ENCODE assay signal across 21 mouse cellular contexts in the genomic region with DNA sequence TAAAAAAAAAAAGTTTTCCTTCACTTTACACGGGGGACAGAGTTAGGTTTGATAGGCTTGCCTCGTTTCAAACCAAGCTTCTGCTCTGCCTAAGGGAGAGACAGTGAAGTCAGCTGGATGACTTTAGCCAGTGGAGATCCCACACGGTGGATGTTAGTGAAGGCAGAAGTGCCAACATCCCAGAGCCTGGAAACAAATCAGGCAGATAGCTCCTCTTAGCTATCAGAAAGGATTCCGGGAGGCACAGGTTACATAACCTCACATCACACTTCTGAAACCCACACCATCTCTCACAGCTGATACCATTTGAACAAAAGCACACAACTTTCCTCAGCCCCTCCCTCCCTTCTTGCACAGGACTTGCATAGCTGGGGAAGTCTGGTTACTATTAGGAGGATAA. TPM values are rescaled to one million over a fixed set of nuclear protein-coding genes. Genes with fewer than 3 reads are reported as not detected.
DNase-seq lines count a peak whose midpoint lies in the region; ATAC-seq and TF ChIP-seq lines count a peak whose summit lies in the region.
"Had no signal": no experiment of that assay in that cellular context is flagged by ENCODE, and none has a peak within 500 bp of the region (broad histone marks: within the 10 kb centered on the region; RNA-seq: fewer than 3 reads in every experiment).

No protein-coding gene starts in this region.

- no peak overlapping the region for H3K4me2 ChIP-seq in heart, postnatal 0 days (ENCODE audit: low read depth, low read length)
- no peak overlapping the region for H3K4me2 ChIP-seq in heart, embryonic 11.5 days
- no peak overlapping the region for H3K4me2 ChIP-seq in midbrain, embryonic 13.5 days (replicated peaks)
- H3K4me2 ChIP-seq: forebrain, embryonic 13.5 days; hindbrain, embryonic 15.5 days; limb, embryonic 12.5 days; liver, embryonic 11.5 days had no signal

- ATAC-seq in frontal cortex, adult (ENCODE audit: low TSS enrichment) = peak; percentile 64
- no peak for ATAC-seq in heart, postnatal 0 days (ENCODE audit: insufficient read depth, low read depth)
- ATAC-seq in heart, embryonic 11.5 days (replicated peaks; ENCODE audit: insufficient number of reproducible peaks, low FRiP score, low TSS enrichment) = no peak
- no peak for ATAC-seq in midbrain, embryonic 13.5 days
- ATAC-seq: forebrain, embryonic 13.5 days; liver, postnatal 0 days had no signal

- WGBS in heart, postnatal 0 days = 14% methylated on average over 4 of the region's 4 CpGs
- WGBS in heart, embryonic 11.5 days (ENCODE audit: insufficient replicate concordance) = 33% methylated on average over 4 of the region's 4 CpGs
- 86% methylated on average over 4 of the region's 4 CpGs for WGBS in midbrain, embryonic 13.5 days

- H3K27ac ChIP-seq in heart, postnatal 0 days (ENCODE audit: low read depth) = 0 out of 2 replicates have a peak overlapping the region, but pooled peaks have one; percentile 3
- H3K27ac ChIP-seq in heart, embryonic 11.5 days (ENCODE audit: low read depth, low read length) = no peak overlapping the region
- H3K27ac ChIP-seq in midbrain, embryonic 13.5 days = no peak overlapping the region
- H3K27ac ChIP-seq: forebrain, embryonic 13.5 days; heart, embryonic 10.5 days; hindbrain, embryonic 15.5 days had no signal

- no peak for TF ChIP-seq CTCF in heart, postnatal 0 days (IDR thresholded peaks at IDR 0.05; ENCODE audit: low read depth)

- H3K9ac ChIP-seq in heart, postnatal 0 days (replicated peaks; ENCODE audit: low read depth, low read length) = no peak overlapping the region
- H3K9ac ChIP-seq in heart, embryonic 11.5 days (ENCODE audit: low read depth, low read length) = no peak overlapping the region
- no peak overlapping the region for H3K9ac ChIP-seq in midbrain, embryonic 13.5 days (replicated peaks)
- H3K9ac ChIP-seq: forebrain, embryonic 13.5 days; hindbrain, embryonic 15.5 days; limb, embryonic 12.5 days; liver, postnatal 0 days had no signal

- H3K36me3 ChIP-seq in heart, postnatal 0 days (replicated peaks; ENCODE audit: control insufficient read depth, insufficient read depth, low read length) = no peaks in the 10 kb centered on the region; the same call in 1 of the 2 replicates
- no peaks in the 10 kb centered on the region for H3K36me3 ChIP-seq in heart, embryonic 11.5 days (ENCODE audit: control insufficient read depth, insufficient read depth, low read length)
- peaks cover 2% of the 10 kb centered on the region; the same call in 1 of the 2 replicates for H3K36me3 ChIP-seq in midbrain, embryonic 13.5 days
- H3K36me3 ChIP-seq: heart, embryonic 10.5 days; limb, embryonic 12.5 days had no signal

- no peak for DNase-seq in frontal cortex, postnatal 36 days (ENCODE audit: low spot score in 2 of 2)
- no peak for DNase-seq in heart, postnatal 0 days (ENCODE audit: low spot score)
- DNase-seq in lung, postnatal 36 days = peak; percentile 27
- DNase-seq in lung, postnatal 10 days = no peak
- no peak for DNase-seq in kidney, adult 11 months
- DNase-seq: adrenal gland, postnatal 36 days; cerebellum, adult 11 months; cerebellum, postnatal 10 days; gastrocnemius, postnatal 25 days; kidney, adult 8-10 months; kidney, postnatal 10 days; liver, postnatal 0 days; midbrain, embryonic 14.5 days had no signal

- no peak overlapping the region for H3K4me3 ChIP-seq in heart, postnatal 0 days (ENCODE audit: low read depth, low read length)
- H3K4me3 ChIP-seq in heart, embryonic 11.5 days (ENCODE audit: low read depth, low read length) = no peak overlapping the region
- H3K4me3 ChIP-seq in midbrain, embryonic 13.5 days (replicated peaks) = no peak overlapping the region
- H3K4me3 ChIP-seq: forebrain, embryonic 13.5 days; heart, embryonic 10.5 days; hindbrain, embryonic 15.5 days; limb, embryonic 12.5 days had no signal

- H3K4me1 ChIP-seq in heart, postnatal 0 days (ENCODE audit: control insufficient read depth, insufficient read depth) = 0 out of 2 replicates have a peak, but pooled peaks cover 7% of the 10 kb centered on the region
- no peaks in the 10 kb centered on the region for H3K4me1 ChIP-seq in heart, embryonic 11.5 days (ENCODE audit: control insufficient read depth, insufficient read depth, low read length)
- H3K4me1 ChIP-seq in midbrain, embryonic 13.5 days (replicated peaks) = no peaks in the 10 kb centered on the region
- H3K4me1 ChIP-seq: hindbrain, embryonic 15.5 days; limb, embryonic 12.5 days had no signal

- H3K27me3 ChIP-seq in heart, postnatal 0 days (ENCODE audit: control insufficient read depth, insufficient read depth, low read length) = no peaks in the 10 kb centered on the region
- H3K27me3 ChIP-seq in heart, embryonic 11.5 days (ENCODE audit: control insufficient read depth, insufficient read depth, low read length) = no peaks in the 10 kb centered on the region
- H3K27me3 ChIP-seq in midbrain, embryonic 13.5 days = no peaks in the 10 kb centered on the region
- H3K27me3 ChIP-seq: forebrain, embryonic 13.5 days; hindbrain, embryonic 15.5 days; limb, embryonic 12.5 days had no signal

- no peaks in the 10 kb centered on the region for H3K9me3 ChIP-seq in heart, postnatal 0 days (replicated peaks; ENCODE audit: control insufficient read depth, low read length)
- H3K9me3 ChIP-seq in heart, embryonic 11.5 days (replicated peaks; ENCODE audit: control insufficient read depth, low read length) = no peaks in the 10 kb centered on the region
- H3K9me3 ChIP-seq in midbrain, embryonic 13.5 days = no peaks in the 10 kb centered on the region
- H3K9me3 ChIP-seq: forebrain, embryonic 13.5 days; heart, embryonic 10.5 days; limb, embryonic 12.5 days had no signal

- TF ChIP-seq EP300 in heart, postnatal 0 days (IDR thresholded peaks at IDR 0.05; ENCODE audit: low read depth) = no peak

RNA-seq across cellular contexts. Expression of gene Cacybp, which starts 38.1 kb away (rescaled TPM):
- total RNA-seq in heart, postnatal 0 days (2014; rRNA removed; ENCODE audit: low replicate concordance) = 33.7 and 38.2 TPM in 2 replicates
- 124 and 131 TPM in 2 replicates for polyA plus RNA-seq in heart, postnatal 0 days (2015; fragmentation: Nextera tagmentation; extraction: Ambion mirVana)
- polyA plus RNA-seq in heart, embryonic 11.5 days (2014; fragmentation: Nextera tagmentation; extraction: Ambion mirVana) = 202 and 205 TPM in 2 replicates
- 276 and 284 TPM in 2 replicates for polyA plus RNA-seq in midbrain, embryonic 13.5 days (2015; fragmentation: Nextera tagmentation; extraction: Ambion mirVana)

RNA-seq across cellular contexts. Expression of gene Mrps14, which starts 55.8 kb away (rescaled TPM):
- 19.3 and 28.1 TPM in 2 replicates for total RNA-seq in heart, postnatal 0 days (2014; rRNA removed; ENCODE audit: low replicate concordance)
- 221 and 235 TPM in 2 replicates for polyA plus RNA-seq in heart, postnatal 0 days (2015; fragmentation: Nextera tagmentation; extraction: Ambion mirVana)
- 178 and 193 TPM in 2 replicates for polyA plus RNA-seq in heart, embryonic 11.5 days (2014; fragmentation: Nextera tagmentation; extraction: Ambion mirVana)
- 181 and 191 TPM in 2 replicates for polyA plus RNA-seq in midbrain, embryonic 13.5 days (2015; fragmentation: Nextera tagmentation; extraction: Ambion mirVana)
